Mouse (Mus musculus) yolk sac, embryonic 10.5 days (tissue): Measurements from ENCODE around the gene Gm17651.
A peak's percentile ranks its signal among the peaks of the same experiment; 100 is the strongest.

Experiments used
- DNase-seq: peaks from one replicate; pipeline ENCODE4 v3.0.0-alpha.2; 2017; ENCODE audit warnings: low spot score

Gm17651 gene

GRCm38 (mm10) chr3:97674644-97675110 lies at the start of gene Gm17651:
Gene Gm17651 (minus strand): TSS chr3:97674694.
- no peak for DNase-seq

GRCm38 (mm10) chr3:97719116-97719515 lies 44.6 kb upstream of the Gm17651 start:
- no peak for DNase-seq

- no peak for DNase-seq
These were observed 41.4 kb upstream of the Gm17651 start for GRCm38 (mm10) chr3:97715922-97716321.

- no peak for DNase-seq
These were observed 36.4 kb upstream of the Gm17651 start for GRCm38 (mm10) chr3:97710881-97711280.

- no peak for DNase-seq
These were observed 35.6 kb upstream of the Gm17651 start for GRCm38 (mm10) chr3:97710134-97710533.

GRCm38 (mm10) chr3:97706561-97706960 lies 32.1 kb upstream of the Gm17651 start:
- no peak for DNase-seq

GRCm38 (mm10) chr3:97705508-97705907 lies 31.0 kb upstream of the Gm17651 start:
- DNase-seq, result no peak

GRCm38 (mm10) chr3:97702448-97703080 lies 28.1 kb upstream of the Gm17651 start:
- DNase-seq, result no peak

GRCm38 (mm10) chr3:97701198-97701597 lies 26.7 kb upstream of the Gm17651 start:
- no peak for DNase-seq

- DNase-seq, result no peak
These were observed 24.6 kb upstream of the Gm17651 start for GRCm38 (mm10) chr3:97699061-97699460.

- DNase-seq, result no peak
These were observed 22.8 kb upstream of the Gm17651 start for GRCm38 (mm10) chr3:97697291-97697690.

- no peak for DNase-seq
These were observed 22.4 kb upstream of the Gm17651 start for GRCm38 (mm10) chr3:97696866-97697265.

- no peak for DNase-seq
These were observed 19.3 kb upstream of the Gm17651 start for GRCm38 (mm10) chr3:97693806-97694205.

GRCm38 (mm10) chr3:97691443-97692017 lies 17.0 kb upstream of the Gm17651 start:
- no peak for DNase-seq

- peak; percentile 78 for DNase-seq
These were observed 16.1 kb upstream of the Gm17651 start for GRCm38 (mm10) chr3:97690590-97690989.

- DNase-seq, result no peak
These were observed 14.8 kb upstream of the Gm17651 start for GRCm38 (mm10) chr3:97689289-97689688.

GRCm38 (mm10) chr3:97686372-97687117 lies 12.1 kb upstream of the Gm17651 start:
- DNase-seq, result no peak

- peak; percentile 91 for DNase-seq
These were observed 9.2 kb upstream of the Gm17651 start for GRCm38 (mm10) chr3:97683560-97684195.

GRCm38 (mm10) chr3:97682576-97682975 lies 8.1 kb upstream of the Gm17651 start:
- DNase-seq, result no peak

GRCm38 (mm10) chr3:97682159-97682502 lies 7.6 kb upstream of the Gm17651 start:
- DNase-seq, result no peak

GRCm38 (mm10) chr3:97681321-97682158 lies 7.0 kb upstream of the Gm17651 start:
- peak; percentile 86 for DNase-seq
